Mouse (Mus musculus): ENCODE results near the gene Clcn3. TPM values are rescaled to one million over a fixed set of nuclear protein-coding genes. Genes with fewer than 3 reads are reported as not detected.

Gene Clcn3
- polyA plus RNA-seq, 1 experiment from 2014 or later: 32.7 TPM

DNA sequence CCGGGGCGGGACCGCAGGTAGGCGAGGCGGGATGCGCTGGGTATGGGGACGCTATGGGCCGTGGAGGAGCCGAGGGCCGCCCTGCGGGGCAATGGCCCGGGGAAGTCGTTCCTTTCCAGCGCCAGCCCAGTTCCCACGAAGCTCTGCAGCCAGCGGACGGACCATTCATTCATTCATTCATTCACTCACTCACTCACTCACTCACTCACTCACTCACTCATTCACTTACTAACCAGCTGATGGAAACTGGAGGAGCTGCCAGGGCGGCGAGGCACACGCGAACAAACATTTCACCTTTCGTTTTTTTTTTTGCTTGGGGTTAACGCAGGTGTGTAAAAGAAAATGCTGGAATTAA, 92.6 kb downstream of the Clcn3 start:
- ATAC-seq (ENCODE audit: insufficient read depth, low FRiP score): no peak
- H3K9ac ChIP-seq (ENCODE audit: low read length): peak overlapping the region; percentile 88
- peaks cover 14% of the 10 kb centered on the region for H3K4me1 ChIP-seq (ENCODE audit: control insufficient read depth, insufficient read depth, low read length)
- 0 out of 2 replicates have a peak, but pooled peaks cover 4% of the 10 kb centered on the region for H3K36me3 ChIP-seq (ENCODE audit: control insufficient read depth, insufficient read depth, low read length)
- no peaks in the 10 kb centered on the region for H3K9me3 ChIP-seq (replicated peaks; ENCODE audit: control insufficient read depth, low read length)
- WGBS: under 1% methylated on average over 23 of the region's 23 CpGs
- no peak overlapping the region for H3K27ac ChIP-seq (ENCODE audit: low read length)
- peak overlapping the region; percentile 90 for H3K4me2 ChIP-seq (ENCODE audit: low read depth, low read length)
- H3K4me3 ChIP-seq (replicated peaks; ENCODE audit: low read length): peak overlapping the region; percentile 89
- no peaks in the 10 kb centered on the region for H3K27me3 ChIP-seq (ENCODE audit: control insufficient read depth, insufficient read depth, low read length)

DNA sequence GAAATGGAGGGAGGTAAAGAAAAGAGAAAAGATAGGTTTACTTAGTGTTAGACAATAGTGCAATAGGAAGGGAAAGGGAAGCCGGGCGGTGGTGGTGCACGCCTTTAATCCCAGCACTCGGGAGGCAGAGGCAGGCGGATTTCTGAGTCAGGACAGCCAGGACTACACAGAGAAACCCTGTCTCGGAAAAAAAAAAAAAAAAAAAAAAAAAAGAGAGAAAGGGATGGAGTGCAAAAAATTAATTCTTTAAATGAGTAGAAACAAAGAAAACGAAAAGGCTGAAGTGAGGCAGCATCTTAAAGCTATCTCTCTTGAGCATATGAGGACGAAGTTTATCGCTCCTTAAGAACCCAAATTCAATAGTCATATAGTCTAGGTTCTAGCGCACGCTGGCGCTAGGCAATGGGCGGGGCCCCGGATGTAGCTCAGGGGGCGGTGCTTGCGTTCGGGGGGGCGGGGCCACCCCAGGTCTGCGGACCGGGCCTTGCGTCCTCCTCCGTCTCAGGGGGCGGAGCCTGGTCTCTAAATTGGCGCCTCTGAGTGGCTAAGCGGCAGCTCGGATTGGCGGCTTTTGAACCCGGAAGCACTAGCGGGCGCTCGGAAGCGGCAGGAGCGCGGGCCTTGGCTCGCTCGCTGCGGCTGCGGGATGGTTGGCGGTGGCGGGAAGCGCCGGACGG, 93.1 kb downstream of the Clcn3 start, which contains the start of gene Hpf1:
TSS of gene Hpf1 (plus strand) at position 576 of the 677 bp plus-strand sequence.
- 0 out of 2 replicates have a peak, but pooled peaks cover 3% of the 10 kb centered on the region for H3K36me3 ChIP-seq (ENCODE audit: control insufficient read depth, insufficient read depth, low read length)
- WGBS: 5% methylated on average over 43 of the region's 43 CpGs
- no peak within 1 kb of the TSS for H3K27ac ChIP-seq (ENCODE audit: low read length)
- peak within 1 kb of the TSS; percentile 90 for H3K4me2 ChIP-seq (ENCODE audit: low read depth, low read length)
- peak within 1 kb of the TSS; percentile 89 for H3K4me3 ChIP-seq (replicated peaks; ENCODE audit: low read length)
- H3K4me1 ChIP-seq (ENCODE audit: control insufficient read depth, insufficient read depth, low read length): peaks cover 14% of the 10 kb centered on the region
- ATAC-seq (ENCODE audit: insufficient read depth, low FRiP score): peak; percentile 99
- H3K9me3 ChIP-seq (replicated peaks; ENCODE audit: control insufficient read depth, low read length): no peaks in the 10 kb centered on the region
- H3K27me3 ChIP-seq (ENCODE audit: control insufficient read depth, insufficient read depth, low read length): no peaks in the 10 kb centered on the region
- H3K9ac ChIP-seq (ENCODE audit: low read length): peak within 1 kb of the TSS; percentile 88

- Histone ChIP-seq H3K9ac (ENCODE audit: low read length) (no peak overlapping the region), H3K4me3 (replicated peaks; ENCODE audit: low read length) (peak overlapping the region; percentile 89; the same call in 1 of the 2 replicates), H3K4me2 (ENCODE audit: low read depth, low read length) (peak overlapping the region; percentile 90; the same call in 1 of the 2 replicates), H3K36me3 (ENCODE audit: control insufficient read depth, insufficient read depth, low read length) (no peaks in the 10 kb centered on the region), H3K27ac (ENCODE audit: low read length) (no peak overlapping the region), H3K27me3 (ENCODE audit: control insufficient read depth, insufficient read depth, low read length) (no peaks in the 10 kb centered on the region), H3K9me3 (replicated peaks; ENCODE audit: control insufficient read depth, low read length) (no peaks in the 10 kb centered on the region), H3K4me1 (ENCODE audit: control insufficient read depth, insufficient read depth, low read length) (peaks cover 14% of the 10 kb centered on the region)
- 82% methylated on average over 11 of the region's 11 CpGs for WGBS
- no peak for ATAC-seq (ENCODE audit: insufficient read depth, low FRiP score)
Observed at GRCm38 (mm10) chr8:60889131-60889842, 93.8 kb downstream of the Clcn3 start.

GRCm38 (mm10) chr8:60886736-60887135, 96.4 kb downstream of the Clcn3 start:
- Histone ChIP-seq H3K9ac (ENCODE audit: low read length) (no peak overlapping the region), H3K4me2 (ENCODE audit: low read depth, low read length) (no peak overlapping the region), H3K4me3 (replicated peaks; ENCODE audit: low read length) (no peak overlapping the region), H3K4me1 (ENCODE audit: control insufficient read depth, insufficient read depth, low read length) (peaks cover 10% of the 10 kb centered on the region), H3K36me3 (ENCODE audit: control insufficient read depth, insufficient read depth, low read length) (no peaks in the 10 kb centered on the region), H3K9me3 (replicated peaks; ENCODE audit: control insufficient read depth, low read length) (no peaks in the 10 kb centered on the region), H3K27me3 (ENCODE audit: control insufficient read depth, insufficient read depth, low read length) (no peaks in the 10 kb centered on the region), H3K27ac (ENCODE audit: low read length) (no peak overlapping the region)
- no peak for ATAC-seq (ENCODE audit: insufficient read depth, low FRiP score)
- 51% methylated on average over 6 of the region's 6 CpGs for WGBS

GRCm38 (mm10) chr8:60883419-60884137, 99.5 kb downstream of the Clcn3 start:
- Histone ChIP-seq H3K27me3 (ENCODE audit: control insufficient read depth, insufficient read depth, low read length) (no peaks in the 10 kb centered on the region), H3K4me2 (ENCODE audit: low read depth, low read length) (no peak overlapping the region), H3K36me3 (ENCODE audit: control insufficient read depth, insufficient read depth, low read length) (no peaks in the 10 kb centered on the region), H3K9ac (ENCODE audit: low read length) (no peak overlapping the region), H3K9me3 (replicated peaks; ENCODE audit: control insufficient read depth, low read length) (no peaks in the 10 kb centered on the region), H3K4me1 (ENCODE audit: control insufficient read depth, insufficient read depth, low read length) (no peaks in the 10 kb centered on the region), H3K27ac (ENCODE audit: low read length) (no peak overlapping the region), H3K4me3 (replicated peaks; ENCODE audit: low read length) (no peak overlapping the region)
- 69% methylated on average over 4 of the region's 4 CpGs for WGBS
- no peak for ATAC-seq (ENCODE audit: insufficient read depth, low FRiP score)

DNA sequence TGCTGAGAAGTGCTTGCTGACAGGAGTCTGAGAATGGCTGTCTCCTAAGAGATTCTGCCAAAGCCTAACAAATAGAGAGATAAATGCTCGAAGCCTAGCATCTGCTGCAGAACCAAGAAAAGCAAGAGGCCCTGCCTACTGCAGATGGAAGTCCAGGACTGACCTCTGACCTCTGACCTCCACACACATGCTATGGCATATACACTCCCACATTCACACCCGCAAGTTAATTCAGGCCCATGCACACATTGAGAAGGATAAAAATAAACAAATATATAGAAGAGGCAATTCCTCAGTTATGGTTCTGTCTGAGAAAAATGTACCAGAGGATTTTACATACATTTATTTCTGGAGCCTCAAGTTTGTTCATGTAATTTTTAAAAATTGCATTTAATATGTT, 104.5 kb downstream of the Clcn3 start:
- no peaks in the 10 kb centered on the region for H3K9me3 ChIP-seq (replicated peaks; ENCODE audit: control insufficient read depth, low read length)
- no peak for ATAC-seq (ENCODE audit: insufficient read depth, low FRiP score)
- WGBS: 66% methylated on average over 2 of the region's 2 CpGs
- H3K4me2 ChIP-seq (ENCODE audit: low read depth, low read length): no peak overlapping the region
- H3K36me3 ChIP-seq (ENCODE audit: control insufficient read depth, insufficient read depth, low read length): no peaks in the 10 kb centered on the region
- no peaks in the 10 kb centered on the region for H3K4me1 ChIP-seq (ENCODE audit: control insufficient read depth, insufficient read depth, low read length)
- no peaks in the 10 kb centered on the region for H3K27me3 ChIP-seq (ENCODE audit: control insufficient read depth, insufficient read depth, low read length)
- no peak overlapping the region for H3K9ac ChIP-seq (ENCODE audit: low read length)
- no peak overlapping the region for H3K27ac ChIP-seq (ENCODE audit: low read length)
- no peak overlapping the region for H3K4me3 ChIP-seq (replicated peaks; ENCODE audit: low read length)

GRCm38 (mm10) chr8:60870231-60871193, 112.6 kb downstream of the Clcn3 start:
- H3K9me3 ChIP-seq (replicated peaks; ENCODE audit: control insufficient read depth, low read length): no peaks in the 10 kb centered on the region
- 75% methylated on average over 13 of the region's 13 CpGs for WGBS
- H3K4me3 ChIP-seq (replicated peaks; ENCODE audit: low read length): no peak overlapping the region
- ATAC-seq (ENCODE audit: insufficient read depth, low FRiP score): no peak
- H3K27ac ChIP-seq (ENCODE audit: low read length): no peak overlapping the region
- no peak overlapping the region for H3K9ac ChIP-seq (ENCODE audit: low read length)
- no peaks in the 10 kb centered on the region for H3K4me1 ChIP-seq (ENCODE audit: control insufficient read depth, insufficient read depth, low read length)
- H3K4me2 ChIP-seq (ENCODE audit: low read depth, low read length): no peak overlapping the region
- H3K27me3 ChIP-seq (ENCODE audit: control insufficient read depth, insufficient read depth, low read length): no peaks in the 10 kb centered on the region
- no peaks in the 10 kb centered on the region for H3K36me3 ChIP-seq (ENCODE audit: control insufficient read depth, insufficient read depth, low read length)

DNA sequence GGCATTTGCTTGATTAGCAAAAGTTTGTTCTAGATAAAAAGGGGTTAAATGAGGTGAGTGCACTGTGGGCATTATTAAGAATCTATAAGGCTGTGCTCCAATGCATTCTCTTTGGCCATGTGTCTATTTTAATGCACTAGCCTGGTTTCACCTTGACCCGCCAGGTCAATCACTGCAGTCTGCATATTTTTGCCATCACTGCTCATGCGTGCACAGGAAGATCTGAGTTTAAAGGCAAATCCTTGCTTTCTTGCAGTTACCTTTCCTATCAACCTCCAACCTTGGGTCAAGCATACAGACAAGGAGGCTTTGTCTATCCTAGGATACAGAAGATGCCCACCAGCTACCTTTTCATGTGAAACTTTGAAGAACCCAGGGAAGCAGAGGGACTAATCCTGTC, 113.3 kb downstream of the Clcn3 start:
- ATAC-seq (ENCODE audit: insufficient read depth, low FRiP score): no peak
- Histone ChIP-seq H3K9me3 (replicated peaks; ENCODE audit: control insufficient read depth, low read length) (no peaks in the 10 kb centered on the region), H3K4me3 (replicated peaks; ENCODE audit: low read length) (no peak overlapping the region), H3K27me3 (ENCODE audit: control insufficient read depth, insufficient read depth, low read length) (no peaks in the 10 kb centered on the region), H3K4me2 (ENCODE audit: low read depth, low read length) (no peak overlapping the region), H3K4me1 (ENCODE audit: control insufficient read depth, insufficient read depth, low read length) (no peaks in the 10 kb centered on the region), H3K27ac (ENCODE audit: low read length) (no peak overlapping the region), H3K9ac (ENCODE audit: low read length) (no peak overlapping the region), H3K36me3 (ENCODE audit: control insufficient read depth, insufficient read depth, low read length) (no peaks in the 10 kb centered on the region)
- WGBS: 85% methylated on average over 2 of the region's 2 CpGs
